Mouse (Mus musculus) heart, postnatal 0 days (tissue): ENCODE data around the gene Elavl3. TPM values are rescaled to one million over a fixed set of nuclear protein-coding genes. Genes with fewer than 3 reads are reported as not detected.

Experiments
- ATAC-seq: fragments of 200-750 bp; cut with Nextera tagmentation; 2 replicates; pipeline ENCODE4 v1.8.0; 2017; ENCODE audit warnings: low read depth, moderate number of reproducible peaks, moderate library complexity; ENCODE audit not compliant: insufficient read depth
- DNase-seq: peaks from one replicate; pipeline ENCODE4 v3.0.0-alpha.2; 2016; ENCODE audit warnings: low spot score
- H3K27ac ChIP-seq: fragments of 300-500 bp; sonication (generic); 2 replicates; pipeline ENCODE4 v1.5.1; 2014; ENCODE audit warnings: low read depth, mild to moderate bottlenecking
- H3K27me3 ChIP-seq: fragments of 300-500 bp; sonication (generic); 2 replicates; pipeline ENCODE4 v1.6.1; 2014; ENCODE audit warnings: low read length, mixed read lengths; ENCODE audit not compliant: control insufficient read depth, insufficient read depth
- H3K36me3 ChIP-seq: fragments of 300-500 bp; sonication (generic); replicated peaks from 2 replicates; pipeline ENCODE4 v1.6.1; 2014; ENCODE audit warnings: low read length, mixed read lengths; ENCODE audit not compliant: control insufficient read depth, insufficient read depth
- H3K4me1 ChIP-seq: fragments of 300-500 bp; sonication (generic); 2 replicates; pipeline ENCODE4 v1.6.1; 2014; ENCODE audit warnings: antibody characterized with exemption; ENCODE audit not compliant: control insufficient read depth, insufficient read depth
- H3K4me2 ChIP-seq: fragments of 300-500 bp; sonication (generic); 2 replicates; pipeline ENCODE4 v1.6.1; 2014; ENCODE audit warnings: low read depth, mild to moderate bottlenecking, low read length, moderate library complexity
- H3K4me3 ChIP-seq: fragments of 300-500 bp; sonication (generic); 2 replicates; pipeline ENCODE4 v1.5.1; 2014; ENCODE audit warnings: low read depth, low read length
- H3K9ac ChIP-seq: fragments of 300-500 bp; sonication (generic); replicated peaks from 2 replicates; pipeline ENCODE4 v1.6.1; 2014; ENCODE audit warnings: low read depth, low read length, mixed read lengths
- H3K9me3 ChIP-seq: fragments of 300-500 bp; sonication (generic); replicated peaks from 2 replicates; pipeline ENCODE4 v1.6.1; 2016; ENCODE audit warnings: low read length; ENCODE audit not compliant: control insufficient read depth
- CTCF ChIP-seq: IDR thresholded peaks from 2 replicates; pipeline ENCODE4 v1.5.1; 2016; ENCODE audit warnings: antibody characterized with exemption, control low read depth, low read depth
- EP300 ChIP-seq: IDR thresholded peaks from 2 replicates; pipeline ENCODE4 v1.6.1; 2016; ENCODE audit warnings: antibody characterized with exemption, low read depth
- WGBS: fragments of 180-500 bp; shearing (Covaris S2); extraction: QIAGEN DNeasy Blood & Tissue Kit; methylation state at CpG from one replicate; pipeline ENCODE4 v1.1.7; 2014; 5-methylcytosine and 5-hydroxymethylcytosine counted together
- polyA plus RNA-seq: library from polyadenylated mRNA; unstranded; fragments of >200 nt; fragmentation: Nextera tagmentation; extraction: Ambion mirVana; gene quantifications from 2 replicates; pipeline ENCODE4 v1.2.1, GENCODE M21; 2015
- total RNA-seq: library from RNA; depleted of rRNA; stranded (reverse); fragments of >200 nt; gene quantifications from 2 replicates; pipeline ENCODE4 v1.2.3, GENCODE M21; 2014; ENCODE audit warnings: low replicate concordance

Gene Elavl3
- total and polyA plus RNA-seq, 2 experiments from 2014 or later: 0.15 TPM; not detected in 1

DNA sequence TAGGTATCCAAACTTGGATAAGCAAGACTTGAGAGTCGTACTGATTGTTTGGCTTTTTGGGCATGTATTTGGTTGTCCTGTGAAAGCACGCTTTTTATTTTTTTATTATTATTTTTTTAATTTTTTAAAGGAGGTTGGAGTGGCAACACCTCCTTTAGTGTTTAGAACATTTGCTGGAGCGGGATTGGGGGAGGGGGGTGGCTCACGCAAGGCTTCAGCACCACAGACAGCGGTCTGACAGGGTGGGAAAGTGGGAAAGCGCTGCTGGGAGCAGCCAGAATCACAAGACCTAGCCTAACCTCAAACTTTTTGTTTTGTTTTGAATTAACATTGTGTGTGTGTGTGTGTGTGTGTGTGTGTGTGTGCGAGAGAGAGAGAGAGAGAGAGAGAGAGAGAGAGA, 1.8 kb upstream of the Elavl3 start:
- TF ChIP-seq CTCF (no peak), EP300 (no peak)

DNA sequence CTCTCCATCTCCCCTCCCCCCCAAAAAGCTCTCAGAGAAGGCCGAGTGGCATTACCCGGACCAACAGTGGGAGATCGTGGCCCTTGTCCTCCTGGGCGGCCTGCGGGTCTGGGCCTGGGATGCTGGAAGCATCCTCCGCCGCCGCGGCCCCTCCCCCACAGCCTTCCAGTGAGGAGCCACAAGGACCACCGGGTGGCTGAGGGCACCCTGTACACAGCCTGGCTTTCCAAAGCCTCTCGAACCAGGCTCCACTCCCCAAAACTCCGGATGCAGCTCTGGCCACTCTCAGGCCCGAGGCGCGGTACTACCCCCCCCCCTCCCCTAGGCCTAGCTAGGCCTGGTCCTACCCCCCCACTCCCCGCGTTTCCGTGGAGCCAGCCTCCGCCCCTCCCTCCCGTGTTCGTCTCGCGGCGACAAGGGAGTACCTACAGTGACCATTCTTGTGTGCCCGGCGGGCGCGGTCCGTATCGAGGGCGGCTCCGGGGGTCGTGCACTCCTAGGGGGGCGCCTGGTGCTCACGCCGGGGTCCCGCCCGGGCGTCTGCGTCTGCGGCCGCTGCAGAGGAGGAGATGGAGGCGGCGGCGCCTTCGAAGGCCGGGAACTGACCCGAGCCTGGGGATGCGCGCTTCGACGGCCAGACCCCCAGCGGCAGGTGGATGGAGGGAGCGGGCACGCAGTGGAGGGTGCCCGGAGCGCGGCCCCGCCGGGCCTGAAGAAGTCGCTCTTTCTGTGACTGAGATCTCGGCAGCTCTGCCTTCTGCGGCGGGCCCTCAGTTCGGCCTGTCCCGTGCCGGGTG, 464 bp downstream of the Elavl3 start:
- WGBS: 3% methylated on average over 60 of the region's 67 CpGs
- Histone ChIP-seq H3K9me3 (no peaks in the 10 kb centered on the region), H3K4me2 (peak overlapping the region; percentile 60), H3K36me3 (no peaks in the 10 kb centered on the region), H3K4me3 (peak overlapping the region; percentile 37), H3K27me3 (peaks cover 67% of the 10 kb centered on the region), H3K27ac (no peak overlapping the region), H3K4me1 (peaks cover 11% of the 10 kb centered on the region; the same call in 1 of the 2 replicates), H3K9ac (no peak overlapping the region)
- no peak for DNase-seq
- no peak for ATAC-seq
- TF ChIP-seq EP300 (no peak), CTCF (no peak)

More for the DNA sequence above, 1.8 kb upstream of the Elavl3 start:
- no peak overlapping the region for H3K4me3 ChIP-seq
- H3K4me1 ChIP-seq: peaks cover 11% of the 10 kb centered on the region; the same call in 1 of the 2 replicates
- peaks cover 16% of the 10 kb centered on the region for H3K36me3 ChIP-seq
- no peak overlapping the region for H3K9ac ChIP-seq
- no peak overlapping the region for H3K4me2 ChIP-seq
- peaks cover 67% of the 10 kb centered on the region for H3K27me3 ChIP-seq
- DNase-seq (no peak), ATAC-seq (no peak)
- no peak overlapping the region for H3K27ac ChIP-seq
- H3K9me3 ChIP-seq: no peaks in the 10 kb centered on the region
- 25% methylated on average over 7 of the region's 7 CpGs for WGBS

DNA sequence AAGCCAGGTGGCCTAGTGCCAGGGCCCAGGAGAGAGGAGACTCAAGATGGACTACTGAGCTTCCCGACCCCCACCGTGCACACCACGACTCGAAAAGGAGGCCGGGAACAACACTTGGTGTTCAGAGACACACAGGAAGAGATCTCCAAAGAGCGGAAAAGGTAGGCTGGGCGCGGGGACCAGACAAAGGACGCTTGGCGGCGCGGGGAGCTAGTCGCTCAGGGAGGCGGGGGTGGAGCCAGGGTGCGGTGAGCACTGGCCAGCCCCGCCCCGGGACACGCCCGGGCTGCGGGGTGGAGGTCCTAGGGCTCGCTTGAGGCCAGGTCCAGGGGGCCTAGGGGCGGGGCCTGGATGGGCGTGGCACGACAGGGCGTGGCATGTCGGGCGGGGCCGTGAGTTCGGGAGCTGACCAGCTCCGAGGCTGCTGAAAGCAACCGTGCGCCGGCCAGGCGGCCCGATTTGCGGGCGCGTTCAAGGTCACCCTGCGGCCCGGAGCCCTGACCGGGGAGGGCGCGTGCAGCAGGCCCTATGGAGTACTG, 1.4 kb downstream of the Elavl3 start:
- H3K4me1 ChIP-seq: peaks cover 11% of the 10 kb centered on the region; the same call in 1 of the 2 replicates
- ATAC-seq (peak; percentile 68; the same call in 1 of the 2 replicates), DNase-seq (no peak)
- H3K27ac ChIP-seq: no peak overlapping the region
- H3K4me2 ChIP-seq: peak overlapping the region; percentile 60
- TF ChIP-seq CTCF (no peak), EP300 (no peak)
- H3K27me3 ChIP-seq: peaks cover 63% of the 10 kb centered on the region
- no peak overlapping the region for H3K9ac ChIP-seq
- under 1% methylated on average over 37 of the region's 43 CpGs for whole genome bisulfite sequencing
- no peaks in the 10 kb centered on the region for H3K36me3 ChIP-seq
- H3K4me3 ChIP-seq: peak overlapping the region; percentile 37
- no peaks in the 10 kb centered on the region for H3K9me3 ChIP-seq

DNA sequence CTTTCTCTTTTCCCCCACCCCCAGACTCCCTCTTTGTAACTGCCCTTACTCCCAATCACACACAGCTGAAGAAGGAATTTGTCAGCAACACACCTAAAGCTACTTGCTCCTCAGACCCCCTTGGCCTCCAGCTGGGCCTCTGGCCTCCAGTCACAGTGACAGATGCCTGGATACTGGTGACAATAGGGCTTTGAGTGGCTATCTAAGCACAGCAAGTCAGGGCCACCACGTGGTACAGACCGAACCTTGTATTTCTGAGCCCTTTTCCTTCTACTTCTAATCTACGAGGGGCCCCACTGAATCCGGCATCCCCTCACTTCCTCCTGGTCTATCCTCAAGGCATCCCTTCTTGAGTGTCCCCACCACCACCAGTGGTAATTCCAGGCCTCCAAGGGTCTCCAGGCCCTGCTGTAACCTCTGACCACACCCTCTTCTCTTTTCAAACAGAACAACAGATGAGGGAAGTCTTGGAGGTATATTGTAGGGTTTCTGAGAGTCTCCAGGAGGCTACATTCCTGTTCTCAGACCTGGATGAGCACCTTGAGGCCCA, 2.0 kb downstream of the Elavl3 start:
- Histone ChIP-seq H3K4me3 (no peak overlapping the region), H3K9me3 (no peaks in the 10 kb centered on the region), H3K9ac (no peak overlapping the region), H3K4me2 (no peak overlapping the region), H3K36me3 (no peaks in the 10 kb centered on the region), H3K27ac (no peak overlapping the region), H3K4me1 (peaks cover 10% of the 10 kb centered on the region; the same call in 1 of the 2 replicates), H3K27me3 (peaks cover 56% of the 10 kb centered on the region)
- no peak for ATAC-seq
- no peak for DNase-seq
- TF ChIP-seq EP300: no peak
- no peak for TF ChIP-seq CTCF
- 35% methylated on average over 4 of the region's 4 CpGs for WGBS

DNA sequence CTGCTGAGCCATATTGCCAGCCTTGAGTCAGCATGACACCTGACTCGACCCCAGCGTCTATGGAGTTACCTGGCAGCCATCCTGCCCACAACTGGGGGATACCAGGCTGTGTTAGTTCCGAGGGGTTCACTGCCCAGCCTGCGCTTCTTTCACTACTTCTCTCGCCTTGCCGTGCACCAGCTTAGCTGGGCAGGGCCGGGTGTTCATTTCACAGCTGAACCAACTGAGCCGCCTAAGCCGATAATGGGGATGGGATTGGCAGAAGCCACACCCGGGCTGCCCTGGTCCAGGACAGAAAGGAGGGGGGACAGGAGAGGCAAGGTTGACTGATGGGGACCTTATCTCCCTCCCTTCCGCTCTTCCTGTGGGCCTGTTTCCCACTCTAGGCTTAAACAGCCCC, 2.5 kb downstream of the Elavl3 start:
- TF ChIP-seq CTCF (no peak), EP300 (no peak)
- no peak overlapping the region for H3K4me3 ChIP-seq
- H3K36me3 ChIP-seq: no peaks in the 10 kb centered on the region
- H3K4me2 ChIP-seq: no peak overlapping the region
- no peaks in the 10 kb centered on the region for H3K9me3 ChIP-seq
- no peak overlapping the region for H3K9ac ChIP-seq
- H3K27ac ChIP-seq: no peak overlapping the region
- WGBS: 65% methylated on average over 10 of the region's 11 CpGs
- peaks cover 52% of the 10 kb centered on the region for H3K27me3 ChIP-seq
- no peak for DNase-seq
- ATAC-seq: no peak
- H3K4me1 ChIP-seq: peaks cover 6% of the 10 kb centered on the region; the same call in 1 of the 2 replicates
